Mouse (Mus musculus) kidney, adult 2 months (tissue): ENCODE data around the gene Rbp2.

ENCODE experiments used
- CTCF ChIP-seq: fragments of 200-500 bp; conservative IDR thresholded peaks from 2 replicates; pipeline ENCODE4 v1.5.1; 2011; ENCODE audit warnings: low read depth, mild to moderate bottlenecking, control low read depth, low read length, moderate library complexity, mixed read lengths; ENCODE audit not compliant: insufficient read depth, insufficient read length
- POLR2A ChIP-seq: fragments of 200-500 bp; IDR thresholded peaks from one replicate; pipeline ENCODE4 v1.6.1; 2011; ENCODE audit warnings: low read depth, low read length, control low read depth

GRCm38 (mm10) chr9:98450976-98451375 is 34.9 kb upstream of the Rbp2 start:
- TF ChIP-seq CTCF (no peak), POLR2A (no peak)
